Mouse (Mus musculus): ENCODE results near the gene Prpf19.

DNA sequence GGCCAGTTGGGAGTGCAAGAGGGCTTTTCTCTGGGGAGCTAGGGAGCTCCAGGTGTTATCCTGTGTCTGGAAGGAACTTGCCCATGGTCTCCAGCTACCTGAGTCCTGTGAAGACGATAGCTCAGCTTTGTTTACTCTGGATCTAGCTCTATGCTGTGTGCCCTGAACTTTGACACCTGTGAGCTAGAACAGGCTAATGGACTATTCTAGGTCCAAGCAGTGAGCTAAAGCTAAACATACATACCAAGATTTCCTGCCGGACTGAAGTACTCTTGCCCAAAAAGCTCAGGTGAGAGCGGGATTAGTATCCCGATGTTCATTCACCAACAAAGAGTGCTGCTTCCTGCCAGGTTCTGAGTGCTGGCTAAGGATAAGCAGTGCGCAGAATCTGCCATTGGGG, 9.5 kb downstream of the Prpf19 start:
- TF ChIP-seq POLR2A (IDR thresholded peaks at IDR 0.05; ENCODE audit: insufficient read length, low read depth) = no peak
- TF ChIP-seq USF1 (IDR thresholded peaks at IDR 0.05; ENCODE audit: low read depth) = no peak
- no peak for TF ChIP-seq MYOD1 (IDR thresholded peaks at IDR 0.05; ENCODE audit: control insufficient read depth in 1 of 3, insufficient read length in 2 of 3, low read depth in 2 of 3)
- TF ChIP-seq TCF12 (IDR thresholded peaks at IDR 0.05; ENCODE audit: insufficient read depth, poor library complexity, severe bottlenecking) = no peak
- no peak for TF ChIP-seq MAX (IDR thresholded peaks at IDR 0.05; ENCODE audit: low read depth)
- no peak for TF ChIP-seq REST (IDR thresholded peaks at IDR 0.05; ENCODE audit: insufficient read depth, insufficient read length)
